Mouse (Mus musculus) B cell, adult (primary cell): ENCODE measurements around the gene Cyp2d34. TPM values are rescaled to one million over a fixed set of nuclear protein-coding genes. Genes with fewer than 3 reads are reported as not detected.

ENCODE experiments used
- total RNA-seq: library from RNA; stranded (reverse); gene quantifications from 4 replicates; pipeline ENCODE4 v1.2.4, GENCODE M21; 2023; ENCODE audit not compliant: inconsistent age

Cyp2d34 gene
- total RNA-seq = not detected in 4 replicates

DNA sequence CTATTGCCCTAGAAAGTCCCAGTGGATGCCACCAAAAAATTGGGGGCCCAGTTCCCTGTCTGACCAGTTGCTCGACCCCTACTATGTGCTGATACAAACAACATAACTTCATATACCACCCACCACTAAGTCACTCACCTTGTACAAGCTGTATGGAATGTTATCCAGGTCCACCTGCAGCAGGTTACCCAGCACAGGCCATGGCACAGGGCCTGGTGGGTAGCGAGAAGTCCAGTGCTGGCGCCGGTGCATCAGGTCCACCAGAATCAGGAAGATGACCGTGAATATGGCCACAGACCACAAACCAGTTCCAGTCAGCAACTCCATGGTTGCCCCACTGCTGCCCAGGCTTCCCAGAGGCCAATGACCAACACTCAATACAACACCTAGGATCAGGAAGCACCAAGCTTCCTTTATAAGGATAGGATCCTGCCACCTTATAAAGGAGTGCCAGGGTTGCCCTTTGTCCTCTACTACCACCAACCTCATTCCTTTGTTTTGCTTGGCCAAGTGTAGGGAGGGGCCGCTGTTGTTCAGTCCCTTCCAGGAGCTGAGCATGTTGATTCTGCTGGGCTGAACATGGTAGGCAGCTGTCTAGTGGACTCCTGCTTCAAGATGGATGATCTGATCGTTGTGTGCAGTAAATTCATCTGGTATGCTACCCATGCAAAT, at the start of gene Cyp2d34:
Gene Cyp2d34 (minus strand): TSS at position 416 of the 672 bp plus-strand sequence.

Other genes starting within 250 kb of the Cyp2d34 start
- gene Cyp2d22, start 240.7 kb downstream of the Cyp2d34 start, total RNA-seq = 4.4 to 8.3 TPM (median 6.6 TPM) in 4 replicates
- gene Cyp2d11, start 226.9 kb downstream of the Cyp2d34 start, total RNA-seq = not detected in 4 replicates
- gene Cyp2d10, start 213.8 kb downstream of the Cyp2d34 start, total RNA-seq = not detected in 4 replicates
- gene Cyp2d9, start 187.5 kb downstream of the Cyp2d34 start, total RNA-seq = not detected in 4 replicates
- gene Cyp2d12, start 65.9 kb downstream of the Cyp2d34 start, total RNA-seq = not detected in 4 replicates
- gene Cyp2d40, start 143.2 kb upstream of the Cyp2d34 start, total RNA-seq = not detected in 4 replicates
- gene Cyp2d26, start 173.3 kb upstream of the Cyp2d34 start, total RNA-seq = 0.42 TPM in 2 of 4 replicates, not detected in the others